Mouse (Mus musculus): ENCODE measurements around the gene Zfp770. TPM values are rescaled to one million over a fixed set of nuclear protein-coding genes. Genes with fewer than 3 reads are reported as not detected.

Zfp770 gene
- total and polyA plus RNA-seq, 2 experiments from 2014 or later = 6.2 to 13.3 TPM

DNA sequence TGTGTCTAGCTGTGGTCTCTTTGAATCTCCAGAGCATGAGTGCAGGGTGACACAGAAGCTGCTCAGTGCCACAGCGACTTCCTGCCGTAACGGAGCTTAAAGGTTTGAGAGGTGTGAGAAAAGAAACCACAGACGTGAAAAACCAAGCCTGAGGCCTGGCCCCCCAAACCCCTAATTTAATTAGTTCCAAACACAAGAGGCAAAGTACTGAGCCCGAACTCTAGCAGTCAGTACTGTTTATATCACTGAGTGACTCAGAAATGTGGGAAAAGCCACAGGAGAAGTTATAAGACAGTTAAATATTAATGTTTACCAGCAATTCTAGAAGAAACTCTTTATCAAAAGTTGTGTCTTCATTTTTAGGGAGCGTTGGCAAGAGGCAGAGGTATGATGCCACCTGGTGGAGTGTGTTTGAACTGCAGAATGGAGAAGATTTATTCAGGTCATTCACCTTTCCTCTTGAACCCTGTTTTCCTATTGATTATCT lies 55.9 kb downstream of the Zfp770 start:
- Histone ChIP-seq H3K9ac (replicated peaks; ENCODE audit: low read length) (no peak overlapping the region), H3K4me2 (ENCODE audit: low read depth, low read length) (no peak overlapping the region), H3K9me3 (ENCODE audit: low read length) (no peaks in the 10 kb centered on the region), H3K4me1 (ENCODE audit: insufficient read depth, low read length) (no peaks in the 10 kb centered on the region), H3K27ac (no peak overlapping the region), H3K27me3 (ENCODE audit: insufficient read depth, low read length) (no peaks in the 10 kb centered on the region), H3K36me3 (ENCODE audit: insufficient read depth, low read length) (peaks cover 56% of the 10 kb centered on the region), H3K4me3 (ENCODE audit: low read length) (no peak overlapping the region)
- WGBS = 74% methylated on average over 6 of the region's 6 CpGs
- ATAC-seq = no peak
- peak; percentile 86 for TF ChIP-seq CTCF (IDR thresholded peaks at IDR 0.05; ENCODE audit: low read depth)
- peak; percentile 53 for DNase-seq (ENCODE audit: low spot score)

DNA sequence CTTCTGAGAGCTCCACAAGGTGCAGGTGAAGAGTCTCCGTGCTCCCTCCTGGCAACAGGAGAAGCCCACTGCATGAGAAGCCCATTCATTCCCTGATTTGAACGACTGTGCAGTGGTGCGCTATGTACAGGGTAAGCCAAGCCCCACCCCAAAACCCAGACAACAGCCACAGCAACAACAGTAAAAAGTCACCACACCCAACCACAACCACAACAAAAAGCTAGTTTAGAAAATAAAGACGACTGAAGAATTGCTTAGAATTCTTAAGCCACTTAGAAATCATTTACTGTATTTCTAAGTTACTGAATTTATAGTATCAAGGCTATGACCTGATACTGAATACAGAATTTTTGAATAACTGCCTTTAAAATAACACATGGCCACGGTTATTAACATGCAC lies 56.4 kb downstream of the Zfp770 start:
- 93% methylated on average over 5 of the region's 5 CpGs for WGBS
- Histone ChIP-seq H3K9me3 (ENCODE audit: low read length) (no peaks in the 10 kb centered on the region), H3K36me3 (ENCODE audit: insufficient read depth, low read length) (peaks cover 53% of the 10 kb centered on the region), H3K9ac (replicated peaks; ENCODE audit: low read length) (no peak overlapping the region), H3K4me2 (ENCODE audit: low read depth, low read length) (no peak overlapping the region), H3K27ac (no peak overlapping the region), H3K27me3 (ENCODE audit: insufficient read depth, low read length) (no peaks in the 10 kb centered on the region), H3K4me1 (ENCODE audit: insufficient read depth, low read length) (no peaks in the 10 kb centered on the region), H3K4me3 (ENCODE audit: low read length) (no peak overlapping the region)
- TF ChIP-seq CTCF (IDR thresholded peaks at IDR 0.05; ENCODE audit: low read depth) = no peak
- DNase-seq (ENCODE audit: low spot score) = no peak
- no peak for ATAC-seq

DNA sequence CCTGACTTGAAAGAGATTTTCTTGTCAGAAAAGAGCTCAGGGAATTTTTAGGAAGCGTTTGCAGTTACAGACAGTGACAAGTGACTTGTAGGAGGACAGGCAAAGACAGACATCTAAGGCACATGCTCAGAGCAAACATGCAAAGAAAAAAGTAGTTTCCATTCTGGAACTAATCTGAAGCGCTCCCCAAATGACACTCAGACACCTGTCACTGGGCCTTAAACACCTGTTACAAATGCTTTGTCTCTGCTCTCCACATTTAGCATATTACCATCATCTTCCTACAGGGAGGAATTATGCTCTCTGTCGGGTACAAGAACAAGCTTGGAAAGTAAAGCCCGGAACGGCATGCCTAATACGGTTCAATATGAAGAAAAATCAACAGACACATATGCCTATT lies 57.4 kb downstream of the Zfp770 start:
- Histone ChIP-seq H3K27me3 (ENCODE audit: insufficient read depth, low read length) (no peaks in the 10 kb centered on the region), H3K4me3 (ENCODE audit: low read length) (no peak overlapping the region), H3K36me3 (ENCODE audit: insufficient read depth, low read length) (peaks cover 55% of the 10 kb centered on the region), H3K9me3 (ENCODE audit: low read length) (no peaks in the 10 kb centered on the region), H3K4me1 (ENCODE audit: insufficient read depth, low read length) (no peaks in the 10 kb centered on the region), H3K4me2 (ENCODE audit: low read depth, low read length) (no peak overlapping the region), H3K27ac (no peak overlapping the region), H3K9ac (replicated peaks; ENCODE audit: low read length) (no peak overlapping the region)
- 90% methylated on average over 6 of the region's 6 CpGs for WGBS
- no peak for DNase-seq (ENCODE audit: low spot score)
- no peak for ATAC-seq
- TF ChIP-seq CTCF (IDR thresholded peaks at IDR 0.05; ENCODE audit: low read depth) = no peak

Small RNA genes lying within 50 kb of the gene (microRNA-seq; reads per million reads assigned to microRNA genes)
- 0 reads per million in 2 experiments for gene Mir7002

Other genes starting within 250 kb of the Zfp770 start
- 58.7 and 60.8 TPM in 2 replicates for gene Gjd2, start 187.8 kb downstream of the Zfp770 start, total RNA-seq (2014; rRNA removed)
- gene Gjd2, start 187.8 kb downstream of the Zfp770 start, polyA plus RNA-seq (2015; fragmentation: Nextera tagmentation; extraction: Ambion mirVana) = 11.9 and 12.8 TPM in 2 replicates
- gene Actc1, start 147.9 kb downstream of the Zfp770 start, total RNA-seq (2014; rRNA removed) = 1.6 and 7.5 TPM in 2 replicates
- 0.48 and 0.91 TPM in 2 replicates for gene Actc1, start 147.9 kb downstream of the Zfp770 start, polyA plus RNA-seq (2015; fragmentation: Nextera tagmentation; extraction: Ambion mirVana)
- gene Aqr, start 14.4 kb downstream of the Zfp770 start, total RNA-seq (2014; rRNA removed) = 24.7 and 26.3 TPM in 2 replicates
- 24.3 and 27.3 TPM in 2 replicates for gene Aqr, start 14.4 kb downstream of the Zfp770 start, polyA plus RNA-seq (2015; fragmentation: Nextera tagmentation; extraction: Ambion mirVana)

Data from hindbrain, postnatal 0 days (tissue).